Mouse (Mus musculus): ENCODE measurements around the gene Igfbp2. TPM values are rescaled to one million over a fixed set of nuclear protein-coding genes. Genes with fewer than 3 reads are reported as not detected.

Igfbp2 gene
- polyA plus RNA-seq, 1 experiment from 2014 or later: 310 TPM

DNA sequence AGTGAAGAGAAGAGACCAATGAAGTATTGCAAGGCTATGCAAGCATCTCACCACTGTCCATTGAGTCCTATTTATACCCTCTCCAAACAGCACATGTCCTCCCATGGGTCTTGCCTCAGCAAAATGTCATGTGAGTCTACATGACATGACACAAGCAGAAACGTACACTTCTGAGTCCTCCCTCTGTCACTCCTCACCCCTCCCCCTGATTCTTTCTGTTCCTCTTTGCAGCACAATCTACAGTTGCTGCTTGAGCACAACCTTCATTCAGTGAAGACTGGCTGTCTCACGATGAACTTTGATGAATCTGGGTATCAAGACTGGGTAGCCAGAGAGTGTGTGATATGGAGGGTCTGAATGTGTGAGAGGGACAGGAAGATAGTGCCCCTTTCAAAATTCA, 28.2 kb upstream of the Igfbp2 start:
- Histone ChIP-seq H3K9ac (replicated peaks; ENCODE audit: low read length) (no peak overlapping the region), H3K4me2 (ENCODE audit: low read length) (no peak overlapping the region), H3K4me3 (replicated peaks; ENCODE audit: low read depth, low read length) (no peak overlapping the region), H3K9me3 (ENCODE audit: control insufficient read depth, low read length) (no peaks in the 10 kb centered on the region), H3K27ac (replicated peaks; ENCODE audit: low read depth, low read length) (no peak overlapping the region), H3K4me1 (ENCODE audit: control insufficient read depth, insufficient read depth, low read length) (no peaks in the 10 kb centered on the region), H3K36me3 (ENCODE audit: control insufficient read depth, insufficient read depth, low read length) (no peaks in the 10 kb centered on the region), H3K27me3 (ENCODE audit: control insufficient read depth, insufficient read depth, low read length) (no peaks in the 10 kb centered on the region)
- WGBS: 91% methylated on average over 2 of the region's 2 CpGs
- DNase-seq (no peak), ATAC-seq (ENCODE audit: low FRiP score, low TSS enrichment) (no peak)

DNA sequence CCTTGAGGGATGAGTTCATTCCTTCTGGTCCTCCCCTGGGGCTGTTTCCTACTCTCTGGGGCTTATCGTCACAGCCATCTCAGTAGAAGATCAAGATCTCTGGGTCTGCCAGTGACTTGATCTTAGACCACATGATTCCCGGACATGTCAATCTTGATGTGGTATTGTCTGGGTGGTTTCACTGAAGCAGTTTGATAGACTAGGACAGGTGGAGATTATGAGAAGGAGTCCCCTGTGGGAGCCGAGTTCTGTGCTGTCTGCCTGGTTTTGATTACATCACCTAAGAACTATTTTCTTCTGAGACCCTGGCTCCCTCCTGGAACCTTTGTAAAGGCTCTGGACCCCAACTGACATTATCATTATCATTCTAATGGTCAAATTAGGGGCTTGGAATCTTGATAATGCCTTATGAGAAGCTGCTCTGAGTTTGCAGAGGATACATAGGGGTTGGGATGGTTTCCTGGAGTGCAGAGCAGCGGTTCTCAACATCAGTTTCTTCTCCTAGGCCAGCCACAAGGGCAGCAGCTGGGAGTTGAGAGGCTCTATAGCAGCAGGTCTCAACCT, 27.1 kb upstream of the Igfbp2 start:
- H3K9me3 ChIP-seq (ENCODE audit: control insufficient read depth, low read length): no peaks in the 10 kb centered on the region

DNA sequence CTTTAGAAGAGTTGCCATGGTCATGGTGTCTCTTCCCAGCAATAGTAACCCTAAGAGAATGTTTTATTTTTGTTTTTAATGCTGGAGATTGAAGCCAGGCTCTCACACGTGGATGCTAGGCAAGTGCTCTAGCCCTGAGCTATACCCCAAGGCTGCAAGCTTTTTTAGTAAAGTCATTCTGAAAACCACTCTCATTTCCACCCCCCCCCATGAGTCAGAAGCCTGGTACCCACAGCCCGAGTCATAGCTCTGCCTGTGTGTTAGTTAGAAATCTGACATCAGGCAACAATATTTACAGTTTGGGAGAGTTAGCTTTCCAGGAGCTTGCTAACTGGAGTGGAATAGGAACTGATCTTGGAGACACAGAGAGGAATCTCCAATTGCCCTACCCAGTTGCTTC, 25.9 kb upstream of the Igfbp2 start:
- H3K4me3 ChIP-seq (replicated peaks; ENCODE audit: low read depth, low read length): no peak overlapping the region
- no peaks in the 10 kb centered on the region for H3K9me3 ChIP-seq (ENCODE audit: control insufficient read depth, low read length)
- no peak for ATAC-seq (ENCODE audit: low FRiP score, low TSS enrichment)
- H3K4me2 ChIP-seq (ENCODE audit: low read length): no peak overlapping the region
- no peaks in the 10 kb centered on the region for H3K36me3 ChIP-seq (ENCODE audit: control insufficient read depth, insufficient read depth, low read length)
- 94% methylated on average over 2 of the region's 2 CpGs for WGBS
- H3K4me1 ChIP-seq (ENCODE audit: control insufficient read depth, insufficient read depth, low read length): no peaks in the 10 kb centered on the region
- H3K9ac ChIP-seq (replicated peaks; ENCODE audit: low read length): no peak overlapping the region
- H3K27me3 ChIP-seq (ENCODE audit: control insufficient read depth, insufficient read depth, low read length): no peaks in the 10 kb centered on the region
- no peak overlapping the region for H3K27ac ChIP-seq (replicated peaks; ENCODE audit: low read depth, low read length)
- no peak for DNase-seq

More for the DNA sequence above, 27.1 kb upstream of the Igfbp2 start:
- Histone ChIP-seq H3K4me1 (ENCODE audit: control insufficient read depth, insufficient read depth, low read length) (no peaks in the 10 kb centered on the region), H3K27ac (replicated peaks; ENCODE audit: low read depth, low read length) (no peak overlapping the region), H3K36me3 (ENCODE audit: control insufficient read depth, insufficient read depth, low read length) (no peaks in the 10 kb centered on the region), H3K4me3 (replicated peaks; ENCODE audit: low read depth, low read length) (no peak overlapping the region), H3K27me3 (ENCODE audit: control insufficient read depth, insufficient read depth, low read length) (no peaks in the 10 kb centered on the region), H3K4me2 (ENCODE audit: low read length) (no peak overlapping the region), H3K9ac (replicated peaks; ENCODE audit: low read length) (no peak overlapping the region)
- DNase-seq (no peak), ATAC-seq (ENCODE audit: low FRiP score, low TSS enrichment) (no peak)
- 68% methylated on average over 4 of the region's 4 CpGs for WGBS

DNA sequence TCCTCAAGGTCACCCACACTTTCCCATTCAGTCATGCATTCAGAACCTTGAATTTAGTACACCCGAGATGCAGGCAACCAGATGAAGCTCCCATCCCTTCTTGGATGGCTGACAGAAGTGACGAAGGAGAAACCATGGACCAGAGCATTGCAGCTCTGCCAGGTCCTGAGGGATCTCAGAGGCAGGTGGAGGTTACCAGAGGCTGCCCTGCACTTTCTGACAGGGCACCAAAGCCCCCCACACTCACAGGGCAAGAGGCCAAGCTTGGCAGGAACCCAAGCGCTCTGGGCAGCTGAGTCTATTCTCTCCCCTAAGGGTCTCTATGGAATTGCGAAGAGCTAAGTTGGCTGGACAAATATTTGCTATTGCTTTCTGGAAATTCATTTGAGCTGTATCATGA, 20.3 kb upstream of the Igfbp2 start:
- H3K9me3 ChIP-seq (ENCODE audit: control insufficient read depth, low read length): no peaks in the 10 kb centered on the region
- H3K4me2 ChIP-seq (ENCODE audit: low read length): no peak overlapping the region
- no peak overlapping the region for H3K27ac ChIP-seq (replicated peaks; ENCODE audit: low read depth, low read length)
- ATAC-seq (ENCODE audit: low FRiP score, low TSS enrichment) (no peak), DNase-seq (peak; percentile 36)
- no peak overlapping the region for H3K9ac ChIP-seq (replicated peaks; ENCODE audit: low read length)
- H3K36me3 ChIP-seq (ENCODE audit: control insufficient read depth, insufficient read depth, low read length): no peaks in the 10 kb centered on the region
- WGBS: 80% methylated on average over 4 of the region's 4 CpGs
- no peaks in the 10 kb centered on the region for H3K27me3 ChIP-seq (ENCODE audit: control insufficient read depth, insufficient read depth, low read length)
- no peak overlapping the region for H3K4me3 ChIP-seq (replicated peaks; ENCODE audit: low read depth, low read length)
- H3K4me1 ChIP-seq (ENCODE audit: control insufficient read depth, insufficient read depth, low read length): peaks cover 19% of the 10 kb centered on the region

DNA sequence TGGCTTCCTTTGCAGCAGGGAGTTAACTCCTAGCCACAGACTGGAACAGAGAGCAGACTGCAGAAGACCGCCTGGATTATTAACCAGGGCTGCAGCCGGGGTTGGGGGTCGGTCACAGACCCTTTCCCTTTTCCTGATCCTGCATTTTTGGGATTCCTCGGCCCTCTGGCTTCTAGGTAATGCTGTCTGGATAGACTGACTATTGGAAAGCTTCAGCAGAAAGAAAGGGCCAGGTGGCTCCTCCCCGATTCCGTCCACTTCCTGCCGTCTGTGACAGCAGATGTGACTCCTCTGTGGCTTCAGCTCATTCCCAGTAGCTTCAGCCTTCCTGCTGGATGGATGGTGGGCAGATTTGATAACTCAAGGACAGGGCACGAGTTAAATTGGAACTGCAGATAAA, 19.3 kb upstream of the Igfbp2 start:
- no peak for ATAC-seq (ENCODE audit: low FRiP score, low TSS enrichment)
- no peak overlapping the region for H3K9ac ChIP-seq (replicated peaks; ENCODE audit: low read length)
- H3K36me3 ChIP-seq (ENCODE audit: control insufficient read depth, insufficient read depth, low read length): no peaks in the 10 kb centered on the region
- WGBS: 23% methylated on average over 8 of the region's 8 CpGs
- H3K4me2 ChIP-seq (ENCODE audit: low read length): no peak overlapping the region
- H3K4me1 ChIP-seq (ENCODE audit: control insufficient read depth, insufficient read depth, low read length): peaks cover 19% of the 10 kb centered on the region
- DNase-seq: no peak
- H3K27me3 ChIP-seq (ENCODE audit: control insufficient read depth, insufficient read depth, low read length): no peaks in the 10 kb centered on the region
- H3K9me3 ChIP-seq (ENCODE audit: control insufficient read depth, low read length): no peaks in the 10 kb centered on the region
- no peak overlapping the region for H3K4me3 ChIP-seq (replicated peaks; ENCODE audit: low read depth, low read length)
- H3K27ac ChIP-seq (replicated peaks; ENCODE audit: low read depth, low read length): no peak overlapping the region

DNA sequence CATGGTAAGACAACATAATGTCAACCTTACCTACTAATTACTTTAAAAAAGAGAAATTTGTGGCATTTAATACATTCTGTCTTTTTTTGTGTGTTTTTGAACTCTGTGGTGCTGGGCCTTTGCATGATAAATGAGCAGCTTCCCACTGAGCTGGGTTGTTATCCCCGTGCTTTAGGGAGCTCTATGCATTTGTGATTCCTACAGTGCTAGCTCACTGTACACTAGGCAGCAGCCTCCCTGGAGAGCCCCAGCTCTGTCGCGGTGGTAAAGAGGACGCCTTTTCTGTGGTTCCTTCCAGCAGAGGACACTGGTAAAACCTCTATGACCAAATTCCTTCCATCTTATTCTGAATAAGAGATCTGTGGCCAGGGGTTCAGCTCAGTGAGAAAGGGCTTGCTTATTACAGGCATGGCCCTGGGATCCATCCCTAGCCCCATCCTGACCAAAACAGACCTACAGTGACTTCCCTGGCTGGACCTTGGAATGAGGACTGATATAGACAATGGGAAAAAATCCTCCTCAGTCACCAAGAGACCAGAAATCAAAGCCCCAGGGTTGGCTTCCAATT, 18.7 kb upstream of the Igfbp2 start:
- H3K27me3 ChIP-seq (ENCODE audit: control insufficient read depth, insufficient read depth, low read length): no peaks in the 10 kb centered on the region
- peak overlapping the region; percentile 32; the same call in 1 of the 2 replicates for H3K27ac ChIP-seq (replicated peaks; ENCODE audit: low read depth, low read length)
- peak; percentile 53; the same call in 1 of the 2 replicates for ATAC-seq (ENCODE audit: low FRiP score, low TSS enrichment)
- no peak overlapping the region for H3K4me3 ChIP-seq (replicated peaks; ENCODE audit: low read depth, low read length)
- DNase-seq: peak; percentile 54
- no peak overlapping the region for H3K9ac ChIP-seq (replicated peaks; ENCODE audit: low read length)
- H3K4me1 ChIP-seq (ENCODE audit: control insufficient read depth, insufficient read depth, low read length): peaks cover 19% of the 10 kb centered on the region
- peaks cover 4% of the 10 kb centered on the region; the same call in 1 of the 2 replicates for H3K9me3 ChIP-seq (ENCODE audit: control insufficient read depth, low read length)
- no peaks in the 10 kb centered on the region for H3K36me3 ChIP-seq (ENCODE audit: control insufficient read depth, insufficient read depth, low read length)
- 2% methylated on average over 4 of the region's 4 CpGs for WGBS
- H3K4me2 ChIP-seq (ENCODE audit: low read length): no peak overlapping the region

DNA sequence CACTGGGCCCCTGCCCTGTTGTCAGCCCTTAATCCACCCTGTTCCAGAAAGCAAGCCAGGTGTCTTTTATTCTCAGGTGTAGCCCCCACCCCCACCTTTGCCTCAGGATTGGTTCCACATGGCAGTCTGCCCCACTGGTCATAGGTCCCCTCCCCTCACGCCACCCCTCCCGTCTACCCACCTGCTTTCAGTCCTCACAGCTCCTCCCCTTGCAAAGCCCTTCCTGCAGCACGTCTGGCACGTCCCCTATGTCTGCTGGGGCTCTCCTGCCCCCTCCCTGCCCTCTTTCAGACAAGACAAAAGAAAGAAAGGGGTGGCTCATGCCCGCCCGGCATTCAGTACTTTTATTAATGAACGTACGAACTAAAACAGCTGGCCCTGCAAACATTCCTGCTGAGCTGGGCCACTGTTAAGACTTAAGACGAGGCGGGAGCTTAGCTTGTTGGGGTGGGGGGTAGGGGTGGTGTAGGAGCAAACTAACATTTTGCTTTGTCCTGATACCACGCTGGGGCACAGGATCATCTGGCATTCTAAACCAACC, 18.2 kb upstream of the Igfbp2 start:
- peak; percentile 41 for DNase-seq
- H3K4me1 ChIP-seq (ENCODE audit: control insufficient read depth, insufficient read depth, low read length): peaks cover 19% of the 10 kb centered on the region
- no peak overlapping the region for H3K9ac ChIP-seq (replicated peaks; ENCODE audit: low read length)
- H3K9me3 ChIP-seq (ENCODE audit: control insufficient read depth, low read length): peaks cover 8% of the 10 kb centered on the region; the same call in 1 of the 2 replicates
- H3K27ac ChIP-seq (replicated peaks; ENCODE audit: low read depth, low read length): peak overlapping the region; percentile 32
- ATAC-seq (ENCODE audit: low FRiP score, low TSS enrichment): peak; percentile 70
- no peaks in the 10 kb centered on the region for H3K36me3 ChIP-seq (ENCODE audit: control insufficient read depth, insufficient read depth, low read length)
- no peaks in the 10 kb centered on the region for H3K27me3 ChIP-seq (ENCODE audit: control insufficient read depth, insufficient read depth, low read length)
- WGBS: 4% methylated on average over 11 of the region's 11 CpGs
- no peak overlapping the region for H3K4me3 ChIP-seq (replicated peaks; ENCODE audit: low read depth, low read length)
- no peak overlapping the region for H3K4me2 ChIP-seq (ENCODE audit: low read length)

DNA sequence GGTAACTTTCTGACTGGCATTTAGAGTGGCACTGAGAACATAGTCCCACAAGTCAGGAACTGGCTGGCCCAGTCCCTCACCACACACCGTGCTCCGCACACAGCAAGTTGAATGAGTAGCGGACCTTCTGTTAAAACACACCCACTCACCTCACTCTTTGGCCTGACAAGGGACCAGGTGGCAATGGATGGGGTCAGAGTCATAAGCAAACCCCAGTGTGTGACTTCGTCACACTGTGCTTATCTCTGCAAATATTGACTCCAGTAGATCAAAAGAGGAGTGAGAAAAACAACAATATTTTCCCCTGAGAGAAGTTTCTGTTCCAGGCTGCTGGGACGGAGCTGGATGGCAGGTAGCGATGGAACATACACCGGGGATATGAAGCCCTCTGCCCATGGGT, 15.0 kb upstream of the Igfbp2 start:
- 96% methylated on average over 7 of the region's 7 CpGs for WGBS
- Histone ChIP-seq H3K36me3 (ENCODE audit: control insufficient read depth, insufficient read depth, low read length) (no peaks in the 10 kb centered on the region), H3K4me2 (ENCODE audit: low read length) (no peak overlapping the region), H3K4me1 (ENCODE audit: control insufficient read depth, insufficient read depth, low read length) (peaks cover 25% of the 10 kb centered on the region), H3K27me3 (ENCODE audit: control insufficient read depth, insufficient read depth, low read length) (no peaks in the 10 kb centered on the region), H3K9me3 (ENCODE audit: control insufficient read depth, low read length) (peaks cover 8% of the 10 kb centered on the region; the same call in 1 of the 2 replicates), H3K4me3 (replicated peaks; ENCODE audit: low read depth, low read length) (no peak overlapping the region), H3K27ac (replicated peaks; ENCODE audit: low read depth, low read length) (no peak overlapping the region), H3K9ac (replicated peaks; ENCODE audit: low read length) (no peak overlapping the region)
- ATAC-seq (ENCODE audit: low FRiP score, low TSS enrichment) (no peak), DNase-seq (no peak)
